Mouse (Mus musculus): Measurements from ENCODE around the gene Gm20671. TPM values are rescaled to one million over a fixed set of nuclear protein-coding genes. Genes with fewer than 3 reads are reported as not detected.
"Not testable (repeated sequence)": the region's sequence is repeated elsewhere in the genome, so short reads cannot be mapped to it uniquely, and the experiment has no call there.

The Gm20671 gene
- polyA plus RNA-seq, 2 experiments from 2014 or later: not detected

- ATAC-seq: peak; percentile 100
These were observed 41.5 kb downstream of the Gm20671 start, which contains the start of gene Pisd for GRCm38 (mm10) chr5:32785313-32785915. Gene Pisd, minus strand, starts transcription at chr5:32785646.

- ATAC-seq: no peak
These were observed 42.2 kb downstream of the Gm20671 start for GRCm38 (mm10) chr5:32784726-32785125.

DNA sequence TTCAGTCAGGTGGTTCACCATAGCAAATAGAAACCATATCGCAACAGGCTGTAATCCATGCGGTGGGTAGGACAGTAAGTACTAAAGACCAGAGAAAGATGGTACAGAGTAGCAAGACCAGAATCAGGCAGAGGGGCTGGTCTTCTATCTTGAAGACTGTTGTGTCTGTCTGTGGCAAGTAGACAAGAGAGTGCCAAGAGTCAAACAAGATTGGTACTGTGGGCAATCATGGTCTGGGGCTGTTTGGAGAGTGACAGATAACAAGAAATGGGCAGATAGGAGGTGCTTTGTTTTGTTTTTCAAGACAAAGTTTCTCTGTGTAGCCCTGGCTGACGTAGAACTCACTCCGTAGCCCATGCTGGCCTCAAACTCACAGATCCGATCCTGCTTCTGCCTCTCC is 45.3 kb downstream of the Gm20671 start:
- ATAC-seq: no peak

DNA sequence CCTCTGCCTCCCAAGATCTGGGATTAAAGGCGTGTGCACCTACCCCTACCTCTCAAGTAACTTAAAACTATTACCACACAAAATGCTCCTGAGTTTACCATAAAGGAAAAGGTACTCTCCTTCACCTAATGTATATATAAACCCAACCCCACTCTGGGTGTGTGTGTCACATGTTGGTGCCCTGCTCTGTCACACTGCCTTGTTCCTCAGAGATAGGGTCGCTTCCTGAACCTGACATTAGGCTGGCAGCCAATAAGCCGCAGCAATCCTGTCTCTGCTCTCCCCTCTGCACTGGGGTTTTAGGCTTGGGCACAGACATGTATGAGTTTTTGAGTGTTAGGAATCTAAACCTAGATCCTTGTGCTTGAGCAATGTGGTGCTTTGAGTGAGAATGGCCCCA is 48.7 kb downstream of the Gm20671 start:
- ATAC-seq: no peak

GRCm38 (mm10) chr5:32772361-32772760 is 54.5 kb downstream of the Gm20671 start:
- ATAC-seq: no peak

DNA sequence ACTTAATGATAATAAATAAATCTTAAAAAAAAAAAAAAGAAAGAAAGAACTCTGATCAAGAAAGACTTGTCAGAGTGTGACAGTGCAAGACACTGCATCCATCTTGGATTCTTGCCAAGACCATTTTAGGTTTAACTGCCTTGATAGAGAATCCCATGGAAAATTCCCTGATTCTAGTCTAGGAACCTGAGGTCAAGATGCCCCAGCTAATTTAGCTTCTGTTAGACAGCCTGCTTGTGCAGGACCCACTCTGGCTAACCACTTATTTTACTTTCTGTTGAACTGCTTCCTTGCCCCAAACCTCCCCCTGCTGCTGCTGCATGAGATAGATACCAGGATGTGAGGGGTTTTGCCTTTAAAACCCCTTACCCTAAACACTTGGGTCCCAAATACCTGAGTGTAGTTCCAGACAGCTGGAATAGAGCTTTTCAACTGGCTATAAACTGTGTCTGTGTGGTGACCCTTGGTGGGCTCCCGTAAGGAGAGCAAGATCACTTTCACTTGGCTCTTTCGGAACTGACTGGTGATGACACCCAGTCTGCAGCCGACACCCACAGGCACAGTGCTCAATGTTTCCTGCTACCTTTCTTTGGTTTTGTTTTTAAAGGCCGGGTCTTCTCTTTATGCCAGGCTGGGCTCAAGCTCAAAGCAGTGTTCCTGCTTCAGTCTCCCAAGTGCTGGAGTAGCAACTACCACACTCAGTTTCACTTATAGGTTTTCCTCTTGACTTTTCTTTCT is 59.1 kb downstream of the Gm20671 start:
- ATAC-seq: peak; percentile 80

GRCm38 (mm10) chr5:32767004-32767403 is 59.9 kb downstream of the Gm20671 start:
- ATAC-seq: peak; percentile 45

GRCm38 (mm10) chr5:32761566-32762140 is 65.3 kb downstream of the Gm20671 start:
- no peak for ATAC-seq

GRCm38 (mm10) chr5:32760787-32761186 is 66.1 kb downstream of the Gm20671 start:
- ATAC-seq: no peak

DNA sequence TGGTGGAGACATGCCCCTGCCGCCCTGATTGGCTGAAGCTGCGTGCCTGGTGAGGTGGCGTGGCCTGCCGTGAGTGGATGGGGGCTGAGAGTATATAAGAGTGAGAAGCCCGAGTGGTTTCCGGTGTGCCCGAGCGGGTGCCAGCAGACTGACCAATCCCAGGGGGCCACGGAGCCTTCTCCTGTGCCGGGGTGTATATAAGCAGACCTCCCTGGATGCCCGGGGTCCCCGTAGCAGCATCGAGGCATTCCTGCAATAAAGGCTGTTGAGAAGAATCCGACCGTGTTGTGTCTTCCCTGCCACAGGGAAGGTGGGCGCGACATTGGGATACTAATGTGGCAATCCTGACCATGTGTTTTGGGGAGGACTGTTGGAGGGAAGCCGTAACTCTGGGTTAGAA is 66.6 kb downstream of the Gm20671 start:
- ATAC-seq: not testable (repeated sequence)

DNA sequence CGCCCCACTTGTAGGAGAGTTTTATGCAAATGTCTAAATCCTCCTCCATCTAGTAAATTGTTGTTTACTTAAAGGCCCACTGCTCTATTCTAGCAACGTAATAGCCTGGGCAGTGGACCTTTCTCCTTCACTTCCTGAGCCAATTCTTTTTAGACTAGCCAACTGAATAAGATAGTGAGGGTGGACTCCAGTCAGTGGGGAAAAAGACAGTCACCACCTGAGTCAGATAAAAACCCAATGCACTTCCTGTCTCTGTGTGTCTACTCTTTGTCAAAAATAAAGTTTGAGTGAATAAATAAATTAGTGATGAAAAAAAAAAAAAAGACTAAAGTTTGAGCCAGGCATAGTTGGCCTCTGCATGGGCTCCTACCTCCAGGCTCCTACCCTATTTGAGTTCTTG is 67.2 kb downstream of the Gm20671 start:
- ATAC-seq: peak; percentile 94

DNA sequence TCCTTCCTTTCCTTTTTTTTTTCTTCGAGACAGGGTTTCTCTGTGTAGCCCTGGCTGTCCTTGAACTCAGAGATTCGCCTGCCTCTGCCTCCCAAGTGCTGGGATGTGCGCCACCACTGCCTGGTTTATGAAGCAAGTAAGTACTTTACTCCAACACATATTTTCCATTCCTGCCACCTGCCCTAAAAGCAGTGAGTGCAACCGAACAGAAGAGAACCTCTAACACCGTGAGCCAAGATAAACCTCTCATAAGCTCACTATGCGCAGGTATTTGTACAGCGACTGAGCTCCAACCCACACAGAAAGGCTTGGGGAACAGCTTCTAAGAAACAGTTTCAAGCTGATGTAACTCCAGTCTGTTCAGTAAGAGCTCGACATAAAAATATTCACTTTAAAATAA is 70.8 kb downstream of the Gm20671 start:
- ATAC-seq: no peak

DNA sequence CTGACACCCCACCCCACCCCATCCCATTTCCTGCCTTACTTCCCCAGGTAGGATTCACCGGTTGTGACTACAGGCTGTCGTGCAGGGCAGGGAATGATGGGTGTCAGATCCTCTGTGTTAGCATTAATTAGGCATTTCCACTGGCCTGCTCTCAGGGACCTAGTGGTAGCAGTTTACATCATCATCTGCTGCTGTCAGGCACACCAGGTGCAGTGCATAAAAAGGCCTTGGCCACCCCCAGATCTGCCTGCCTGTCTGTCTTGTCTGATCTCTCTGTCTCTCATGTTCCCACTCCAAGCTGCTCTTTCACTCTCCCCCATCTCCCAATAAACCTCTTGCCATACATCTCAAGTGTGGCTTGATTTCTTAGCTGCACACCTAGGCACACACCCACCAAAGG is 75.2 kb downstream of the Gm20671 start:
- ATAC-seq: no peak

DNA sequence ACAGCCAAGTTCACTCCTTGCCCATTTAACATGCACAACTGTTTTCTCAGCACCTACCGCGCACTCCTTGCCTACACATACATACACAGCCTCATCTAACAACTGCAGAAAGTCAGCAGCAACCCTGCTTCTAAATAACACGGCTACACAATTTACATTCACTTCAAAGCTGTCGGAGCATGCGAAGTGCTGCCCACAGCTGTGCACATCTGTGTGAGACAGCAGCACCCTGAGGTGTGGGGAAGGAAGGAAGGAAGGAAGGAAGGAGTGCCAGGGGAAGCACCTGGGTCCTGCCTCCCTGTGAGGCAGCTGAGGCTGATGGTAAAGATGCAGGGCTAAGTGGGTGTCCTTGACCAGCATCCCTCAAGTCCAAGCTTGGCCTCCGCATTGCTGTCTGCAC is 78.0 kb downstream of the Gm20671 start:
- no peak for ATAC-seq

GRCm38 (mm10) chr5:32747650-32748375 is 79.1 kb downstream of the Gm20671 start:
- ATAC-seq: peak; percentile 58

GRCm38 (mm10) chr5:32745705-32746655 is 80.9 kb downstream of the Gm20671 start:
- no peak for ATAC-seq

DNA sequence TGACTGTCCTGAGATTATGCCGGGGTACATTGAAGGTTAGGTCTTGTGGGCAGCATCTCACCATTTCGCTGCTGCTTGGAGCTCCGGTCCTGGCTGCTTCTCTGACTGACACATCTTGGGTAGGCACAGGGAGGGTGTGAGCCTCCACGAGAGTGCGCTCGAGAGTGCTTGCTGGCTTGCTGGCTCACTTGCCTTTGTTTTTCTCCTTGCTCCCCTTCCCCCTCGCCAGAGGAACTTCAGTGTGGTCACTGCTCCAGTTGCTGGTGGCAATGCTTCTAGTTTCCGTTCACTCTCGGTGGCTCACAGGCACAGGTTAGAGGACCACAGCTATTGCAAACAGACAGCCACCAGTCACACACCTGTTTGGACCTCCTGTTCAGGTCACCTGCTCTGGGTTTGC is 84.8 kb downstream of the Gm20671 start:
- no peak for ATAC-seq

GRCm38 (mm10) chr5:32741377-32741776 is 85.5 kb downstream of the Gm20671 start:
- ATAC-seq: peak; percentile 33

DNA sequence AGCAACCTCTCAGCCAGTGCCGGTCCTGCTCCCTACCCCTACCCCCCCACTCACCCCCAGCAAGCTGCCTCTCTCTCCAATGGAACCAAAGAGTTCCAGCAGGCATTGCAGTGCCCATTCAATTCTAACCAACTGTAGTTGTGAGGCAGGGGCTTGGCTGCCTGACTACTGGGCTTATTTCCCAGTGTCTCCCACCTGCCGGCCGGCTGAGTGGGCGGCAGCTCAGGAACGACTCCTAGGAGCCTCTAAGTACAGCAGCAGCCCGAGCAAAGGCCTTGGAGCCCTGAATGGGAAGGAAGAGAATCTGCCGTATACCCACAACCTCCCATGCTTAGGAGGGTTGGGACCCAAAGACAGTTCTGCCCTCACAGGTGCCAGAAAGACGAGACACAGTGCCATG is 86.1 kb downstream of the Gm20671 start:
- ATAC-seq: peak; percentile 31

DNA sequence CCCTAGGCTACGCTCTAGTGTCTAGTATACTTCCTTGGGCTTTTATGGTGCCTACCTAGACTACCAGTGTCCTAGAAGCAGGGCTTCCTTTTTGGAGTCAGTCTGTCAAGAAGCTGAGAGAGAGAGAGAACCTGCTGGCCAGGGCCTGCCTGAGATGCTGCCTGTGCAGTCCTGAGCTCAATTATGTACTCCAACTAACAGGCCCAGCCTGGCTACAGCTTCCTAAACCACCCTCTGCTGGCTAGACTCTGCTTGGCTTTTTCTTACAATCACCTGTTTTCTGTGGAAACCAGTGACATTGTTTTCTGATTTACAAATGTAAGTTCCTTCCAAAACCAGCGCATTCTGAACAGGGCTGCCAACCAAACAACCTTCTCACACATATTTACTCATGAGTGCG is 86.8 kb downstream of the Gm20671 start:
- peak; percentile 59 for ATAC-seq

DNA sequence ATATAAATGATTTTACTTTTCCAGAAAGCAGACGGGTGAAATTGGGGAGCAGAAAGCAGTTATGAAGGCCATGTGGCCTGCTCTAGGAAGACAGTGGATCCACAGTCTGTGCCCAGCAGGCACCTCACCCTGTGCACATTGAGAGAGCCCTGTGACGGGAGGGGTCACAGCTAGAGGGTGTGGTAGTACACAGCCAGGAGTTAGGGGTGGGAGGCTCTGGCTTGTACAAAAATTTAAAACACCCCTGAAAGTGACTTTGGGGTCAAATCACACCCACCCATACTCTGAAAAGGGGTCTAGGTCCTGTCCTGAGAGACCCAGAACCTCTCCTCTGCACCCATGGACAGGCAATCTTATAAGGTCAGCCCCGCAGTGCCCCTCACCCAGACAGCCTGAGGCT is 90.1 kb downstream of the Gm20671 start:
- ATAC-seq: not testable (repeated sequence)

DNA sequence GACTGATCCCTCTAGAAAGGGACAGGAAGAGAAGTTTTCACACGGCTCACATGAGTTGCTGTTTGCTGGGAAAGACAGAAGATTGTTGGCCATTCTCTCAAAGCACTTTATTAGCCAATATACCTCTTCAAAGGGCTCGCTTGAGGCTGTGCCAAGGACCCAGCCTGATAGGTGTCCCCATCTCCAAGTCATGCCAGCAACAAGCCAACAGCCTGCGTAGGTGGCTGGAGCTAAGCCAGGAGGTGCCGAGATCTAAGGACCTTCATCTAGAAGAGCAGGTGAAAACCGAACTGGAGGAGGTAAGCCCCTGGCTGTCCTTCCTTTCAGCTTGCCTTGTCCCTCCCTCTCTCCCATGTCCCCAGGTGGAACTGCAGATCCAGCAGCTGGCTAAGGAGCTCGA is 91.1 kb downstream of the Gm20671 start:
- ATAC-seq: no peak
